Mouse (Mus musculus): ENCODE measurements around the gene Nxph4. TPM values are rescaled to one million over a fixed set of nuclear protein-coding genes. Genes with fewer than 3 reads are reported as not detected.

Nxph4 gene
- total and polyA plus RNA-seq, 3 experiments: 0.13 to 0.14 TPM; not detected in 1

DNA sequence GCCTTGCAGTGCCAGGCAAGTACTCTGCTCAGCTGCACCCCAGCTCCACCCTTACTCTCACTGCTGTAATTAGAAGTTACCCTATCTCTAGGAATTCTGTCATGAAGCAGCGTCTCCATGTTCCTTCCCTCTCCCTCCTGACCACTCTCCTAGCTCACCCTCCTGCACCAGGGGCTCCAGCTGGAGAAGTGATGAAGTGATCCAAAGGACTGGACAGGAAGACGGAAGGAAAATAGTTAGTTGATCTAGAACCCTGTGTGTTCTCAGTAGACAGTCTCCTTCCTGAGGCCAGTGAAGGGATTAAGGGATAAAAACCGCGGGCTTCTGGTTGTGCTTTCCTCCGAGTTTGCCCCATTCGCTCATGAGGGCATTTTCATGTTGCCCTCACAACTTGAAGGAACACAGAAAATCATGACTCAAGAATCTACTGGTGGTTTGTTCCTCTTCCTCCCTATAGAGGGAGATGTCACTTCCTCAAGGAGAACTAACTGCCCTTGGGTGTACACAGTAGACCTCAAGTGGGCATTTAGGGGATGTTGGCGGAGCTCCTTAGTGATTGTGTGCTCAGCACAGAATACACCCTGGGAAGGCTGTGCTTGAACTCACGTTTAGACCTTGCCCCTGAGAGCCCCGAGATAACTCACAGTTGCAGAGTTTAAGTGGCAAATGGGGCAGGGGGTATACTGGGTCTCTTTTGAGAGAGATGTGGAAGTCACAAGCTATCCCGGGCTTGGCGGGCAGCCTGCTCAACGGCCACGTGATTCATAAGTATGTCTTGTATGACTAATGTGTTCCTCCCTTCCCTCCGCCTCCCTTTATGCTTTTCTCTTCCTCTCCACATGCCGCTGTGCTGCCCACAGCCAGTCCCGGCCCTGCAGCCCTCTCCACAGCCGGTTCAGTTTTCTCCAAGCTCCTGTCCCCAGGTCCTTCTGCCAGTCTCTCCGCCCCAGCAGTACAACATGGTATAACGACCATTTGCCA lies 53.2 kb downstream of the Nxph4 start:
- peaks cover 24 to 82% of the 10 kb centered on the region in 2 experiments for H3K36me3 ChIP-seq (replicated peaks in 1 of 2; ENCODE audit: control insufficient read depth in 1 of 2, insufficient read depth in 1 of 2, low read length in 1 of 2)
- no peaks in the 10 kb centered on the region for H3K9me3 ChIP-seq (replicated peaks; ENCODE audit: low read length)
- no peak overlapping the region for H3K4me2 ChIP-seq (ENCODE audit: insufficient read depth, low read depth, poor library complexity, severe bottlenecking)
- DNase-seq (ENCODE audit: extremely low read depth): peak; percentile 14
- dilution Hi-C loops (cut with MboI; ENCODE audit: extremely low pct_ligation_motif_present, extremely low pct_unique_long_range_greater_than_20kb, low sequenced_read_pairs) (no loop called here), in situ Hi-C loops (cut with MboI; ENCODE audit: low pct_ligation_motif_present, low pct_unique_long_range_greater_than_20kb, low sequenced_read_pairs) (no loop called here)
- H3K79me2 ChIP-seq (replicated peaks; ENCODE audit: control insufficient read depth, extremely low read depth, insufficient read depth, poor library complexity, severe bottlenecking): no peaks in the 10 kb centered on the region
- no peak overlapping the region for H3K4me3 ChIP-seq (replicated peaks in 1 of 3; ENCODE audit: low read depth in 2 of 3, low read length in 2 of 3, poor library complexity in 1 of 3)
- H3K4me1 ChIP-seq (ENCODE audit: control insufficient read depth in 1 of 2, insufficient read depth in 2 of 2): peaks cover under 1 to 10% of the 10 kb centered on the region in 2 experiments; a peak in 3 of 4 replicates
- H3K27me3 ChIP-seq (replicated peaks): no peaks in the 10 kb centered on the region
- H3K9ac ChIP-seq (ENCODE audit: insufficient read depth, low read depth): no peak overlapping the region
- TF ChIP-seq TCF12 (IDR thresholded peaks at IDR 0.05; ENCODE audit: low read depth, low read length) (no peak), CTCF (conservative IDR thresholded peaks at IDR 0.05 in 1 of 2, IDR thresholded peaks at IDR 0.05 in 1 of 2; ENCODE audit: low read depth in 2 of 2, low read length in 2 of 2) (peak in 1 of 2 experiments; percentile 12; a peak in 1 of 4 replicates), ZNF384 (IDR thresholded peaks at IDR 0.05; ENCODE audit: low read depth, low read length) (no peak), RAD21 (IDR thresholded peaks at IDR 0.05; ENCODE audit: low read depth, low read length) (no peak), ELF1 (IDR thresholded peaks at IDR 0.05; ENCODE audit: low read depth, low read length) (no peak), JUND (conservative IDR thresholded peaks at IDR 0.05; ENCODE audit: low read depth, low read length) (no peak), PAX5 (IDR thresholded peaks at IDR 0.05; ENCODE audit: low read length) (no peak)
- H3K27ac ChIP-seq (ENCODE audit: insufficient read depth, low read depth): no peak overlapping the region

DNA sequence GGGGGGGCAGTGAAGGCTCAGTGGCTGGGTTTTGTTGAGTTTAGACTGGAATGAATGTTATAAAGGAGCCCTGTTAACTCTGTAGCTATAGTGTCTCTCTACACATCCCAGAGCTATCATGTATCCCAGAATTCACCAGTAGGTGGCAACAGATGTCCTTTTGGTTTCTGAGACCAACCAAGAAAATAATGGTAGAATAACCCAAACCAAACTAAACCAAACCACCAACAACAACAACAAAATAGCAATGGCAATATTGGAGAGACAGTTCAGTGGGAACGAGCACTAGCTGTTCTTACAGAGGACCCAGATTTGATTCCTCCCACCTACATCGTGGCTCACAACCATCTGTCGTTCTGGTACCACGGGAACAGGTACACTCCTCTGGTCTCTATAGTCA lies 55.2 kb downstream of the Nxph4 start:
- Histone ChIP-seq H3K36me3 (replicated peaks in 1 of 2; ENCODE audit: control insufficient read depth in 1 of 2, insufficient read depth in 1 of 2, low read length in 1 of 2) (peaks cover 15 to 78% of the 10 kb centered on the region in 2 experiments), H3K4me1 (ENCODE audit: control insufficient read depth in 1 of 2, insufficient read depth in 2 of 2) (peaks cover 0 to 10% of the 10 kb centered on the region in 2 experiments; a peak in 2 of 4 replicates), H3K9me3 (replicated peaks; ENCODE audit: low read length) (no peaks in the 10 kb centered on the region), H3K27ac (ENCODE audit: insufficient read depth, low read depth) (no peak overlapping the region), H3K4me3 (replicated peaks in 1 of 3; ENCODE audit: low read depth in 2 of 3, low read length in 2 of 3, poor library complexity in 1 of 3) (no peak overlapping the region), H3K4me2 (ENCODE audit: insufficient read depth, low read depth, poor library complexity, severe bottlenecking) (no peak overlapping the region), H3K27me3 (replicated peaks) (no peaks in the 10 kb centered on the region), H3K9ac (ENCODE audit: insufficient read depth, low read depth) (no peak overlapping the region), H3K79me2 (replicated peaks; ENCODE audit: control insufficient read depth, extremely low read depth, insufficient read depth, poor library complexity, severe bottlenecking) (no peaks in the 10 kb centered on the region)
- dilution Hi-C loops (cut with MboI; ENCODE audit: extremely low pct_ligation_motif_present, extremely low pct_unique_long_range_greater_than_20kb, low sequenced_read_pairs) (no loop called here), in situ Hi-C loops (cut with MboI; ENCODE audit: low pct_ligation_motif_present, low pct_unique_long_range_greater_than_20kb, low sequenced_read_pairs) (no loop called here)
- DNase-seq (ENCODE audit: extremely low read depth): peak; percentile 38
- TF ChIP-seq UBTF (IDR thresholded peaks at IDR 0.05; ENCODE audit: low read depth, low read length): no peak
- no peak for TF ChIP-seq RCOR1 (conservative IDR thresholded peaks at IDR 0.05; ENCODE audit: low read depth, low read length)
- TF ChIP-seq RAD21 (IDR thresholded peaks at IDR 0.05; ENCODE audit: low read depth, low read length): peak; percentile 56
- TF ChIP-seq CTCF (conservative IDR thresholded peaks at IDR 0.05 in 1 of 2, IDR thresholded peaks at IDR 0.05 in 1 of 2; ENCODE audit: low read depth in 2 of 2, low read length in 2 of 2): peak; percentile 18 to 69; a peak in 3 of 4 replicates
- peak; percentile 34 for TF ChIP-seq SMC3 (IDR thresholded peaks at IDR 0.05; ENCODE audit: low read depth, low read length)

DNA sequence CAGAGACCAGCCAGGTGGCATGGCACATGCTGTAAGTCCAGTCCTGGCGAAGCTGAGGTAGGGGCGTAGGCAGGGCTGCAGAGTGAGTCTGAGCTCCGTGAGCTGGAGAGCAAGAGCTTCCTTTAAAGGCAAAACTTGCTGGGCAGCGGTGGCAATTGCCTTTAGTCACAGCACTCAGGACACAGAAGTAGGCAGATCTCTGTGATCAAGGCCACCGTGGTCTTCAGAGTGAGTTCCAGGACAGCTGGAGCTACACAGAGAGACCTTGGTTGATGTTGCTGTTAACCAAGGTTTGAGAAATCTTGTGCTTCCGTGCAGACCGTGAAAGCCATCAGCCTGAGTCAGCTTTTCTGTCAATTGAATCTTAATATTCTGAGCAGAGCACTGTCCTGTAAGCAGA lies 57.1 kb downstream of the Nxph4 start:
- Histone ChIP-seq H3K9me3 (replicated peaks; ENCODE audit: low read length) (no peaks in the 10 kb centered on the region), H3K4me1 (ENCODE audit: control insufficient read depth in 1 of 2, insufficient read depth in 2 of 2) (peaks cover 0 to 10% of the 10 kb centered on the region in 2 experiments; a peak in 2 of 4 replicates), H3K4me3 (replicated peaks in 1 of 3; ENCODE audit: low read depth in 2 of 3, low read length in 2 of 3, poor library complexity in 1 of 3) (no peak overlapping the region), H3K9ac (ENCODE audit: insufficient read depth, low read depth) (no peak overlapping the region), H3K4me2 (ENCODE audit: insufficient read depth, low read depth, poor library complexity, severe bottlenecking) (no peak overlapping the region), H3K27me3 (replicated peaks) (no peaks in the 10 kb centered on the region), H3K36me3 (replicated peaks in 1 of 2; ENCODE audit: control insufficient read depth in 1 of 2, insufficient read depth in 1 of 2, low read length in 1 of 2) (peaks cover 22 to 78% of the 10 kb centered on the region in 2 experiments), H3K27ac (ENCODE audit: insufficient read depth, low read depth) (no peak overlapping the region), H3K79me2 (replicated peaks; ENCODE audit: control insufficient read depth, extremely low read depth, insufficient read depth, poor library complexity, severe bottlenecking) (no peaks in the 10 kb centered on the region)
- TF ChIP-seq MAX (IDR thresholded peaks at IDR 0.05; ENCODE audit: low read length) (no peak), JUN (IDR thresholded peaks at IDR 0.05; ENCODE audit: insufficient read depth, low read depth, low read length) (no peak), SMC3 (IDR thresholded peaks at IDR 0.05; ENCODE audit: low read depth, low read length) (no peak), HCFC1 (IDR thresholded peaks at IDR 0.05; ENCODE audit: low read depth, low read length) (no peak), MEF2A (IDR thresholded peaks at IDR 0.05; ENCODE audit: borderline replicate concordance, low read depth, low read length) (no peak), GABPA (IDR thresholded peaks at IDR 0.05; ENCODE audit: insufficient replicate concordance, low read depth, low read length) (no peak), E2F4 (IDR thresholded peaks at IDR 0.05; ENCODE audit: insufficient replicate concordance, low read depth, low read length) (no peak), MAZ (IDR thresholded peaks at IDR 0.05; ENCODE audit: low read depth, low read length) (no peak), POLR2A (IDR thresholded peaks at IDR 0.05; ENCODE audit: low read depth, low read length) (no peak), TCF12 (IDR thresholded peaks at IDR 0.05; ENCODE audit: low read depth, low read length) (no peak), PAX5 (IDR thresholded peaks at IDR 0.05; ENCODE audit: low read length) (no peak), ZC3H11A (IDR thresholded peaks at IDR 0.05; ENCODE audit: low read depth, low read length) (no peak), TBP (conservative IDR thresholded peaks at IDR 0.05; ENCODE audit: low read depth, low read length) (no peak), KAT2A (IDR thresholded peaks at IDR 0.05; ENCODE audit: insufficient replicate concordance, low read length) (no peak), CTCF (conservative IDR thresholded peaks at IDR 0.05 in 1 of 2, IDR thresholded peaks at IDR 0.05 in 1 of 2; ENCODE audit: low read depth in 2 of 2, low read length in 2 of 2) (no peak), USF1 (IDR thresholded peaks at IDR 0.05; ENCODE audit: low read depth, low read length) (no peak)
- dilution Hi-C loops (cut with MboI; ENCODE audit: extremely low pct_ligation_motif_present, extremely low pct_unique_long_range_greater_than_20kb, low sequenced_read_pairs): no loop called here
- in situ Hi-C loops (cut with MboI; ENCODE audit: low pct_ligation_motif_present, low pct_unique_long_range_greater_than_20kb, low sequenced_read_pairs): no loop called here
- no peak for DNase-seq (ENCODE audit: extremely low read depth)
